Mouse (Mus musculus) hindlimb bud, embryonic 11.5 days (tissue): Measurements from ENCODE around the gene Arl6.

Experiments used
- DNase-seq: peaks from one replicate; pipeline ENCODE4 v3.0.0-alpha.2; 2012; ENCODE audit warnings: low read depth, low spot score; ENCODE audit errors: extremely low spot score

The Arl6 gene

DNA sequence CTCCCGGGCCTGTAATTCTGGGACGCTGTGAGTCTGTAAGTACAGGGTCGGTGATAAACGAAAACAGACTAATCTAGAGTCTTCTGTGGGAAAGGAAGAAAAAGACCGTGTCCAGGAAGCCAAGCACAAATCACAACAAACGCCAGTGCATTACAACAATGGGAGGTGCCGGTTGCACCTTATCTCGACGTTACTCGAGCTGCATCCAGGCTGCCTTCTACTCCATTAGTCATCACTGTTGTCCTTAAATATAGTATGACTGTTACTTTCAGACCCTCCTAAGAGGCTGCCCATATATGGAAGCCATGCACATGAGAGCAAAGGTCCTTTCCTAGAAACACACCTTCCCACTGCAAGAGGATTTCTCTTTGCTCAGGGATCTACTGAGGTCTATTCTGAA, 51.4 kb downstream of the Arl6 start:
- DNase-seq, result no peak

GRCm38 (mm10) chr16:59586911-59587310, 52.3 kb downstream of the Arl6 start:
- no peak for DNase-seq

GRCm38 (mm10) chr16:59586276-59586675, 52.9 kb downstream of the Arl6 start:
- no peak for DNase-seq

DNA sequence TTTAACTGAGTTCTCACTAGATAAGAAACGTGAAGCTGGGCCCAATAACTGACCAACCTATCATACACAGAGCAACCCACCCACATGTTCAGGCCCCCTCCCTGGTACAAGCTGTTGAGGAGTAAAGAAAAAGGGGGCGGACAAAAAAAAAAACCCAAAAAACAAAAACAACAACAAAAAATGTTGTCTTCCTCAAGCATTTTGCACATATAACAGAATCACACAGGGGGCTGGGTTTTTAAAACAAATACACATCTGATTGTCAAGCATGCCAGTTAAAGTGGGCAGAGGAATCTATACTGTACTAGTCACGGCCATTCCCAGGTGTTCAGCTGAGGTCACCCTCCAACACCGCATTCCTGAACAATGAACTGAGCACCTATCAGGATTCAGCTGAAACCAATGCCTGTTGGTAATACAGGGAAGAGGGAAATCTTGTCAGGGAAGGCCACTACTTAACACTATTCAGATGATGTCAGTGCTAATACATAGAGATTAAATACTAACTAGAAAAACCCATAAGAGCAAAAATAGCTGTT, 53.4 kb downstream of the Arl6 start:
- no peak for DNase-seq

- DNase-seq, result no peak
Measured at GRCm38 (mm10) chr16:59583515-59583914, 55.7 kb downstream of the Arl6 start.

- DNase-seq, result no peak
Measured at GRCm38 (mm10) chr16:59579237-59579636, 60.0 kb downstream of the Arl6 start.

DNA sequence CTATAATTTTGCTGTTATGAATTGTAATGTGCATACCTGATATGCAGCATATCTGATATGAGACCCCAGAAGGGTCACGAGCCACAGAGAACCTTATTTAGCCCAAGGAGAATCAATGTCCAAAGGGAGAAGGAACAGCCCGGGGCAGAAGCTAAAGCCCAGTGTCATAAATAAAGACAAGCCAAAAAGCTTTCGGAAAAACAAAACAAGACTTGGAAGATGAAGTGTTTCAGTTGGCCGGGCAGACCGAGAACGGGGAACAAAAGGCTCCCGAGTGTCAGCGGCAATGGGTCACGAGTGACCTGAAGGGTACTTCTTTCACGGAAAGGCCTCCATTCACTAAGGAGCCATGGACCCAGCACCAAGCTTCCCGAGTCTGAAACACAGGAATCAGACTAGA, 65.2 kb downstream of the Arl6 start:
- no peak for DNase-seq

DNA sequence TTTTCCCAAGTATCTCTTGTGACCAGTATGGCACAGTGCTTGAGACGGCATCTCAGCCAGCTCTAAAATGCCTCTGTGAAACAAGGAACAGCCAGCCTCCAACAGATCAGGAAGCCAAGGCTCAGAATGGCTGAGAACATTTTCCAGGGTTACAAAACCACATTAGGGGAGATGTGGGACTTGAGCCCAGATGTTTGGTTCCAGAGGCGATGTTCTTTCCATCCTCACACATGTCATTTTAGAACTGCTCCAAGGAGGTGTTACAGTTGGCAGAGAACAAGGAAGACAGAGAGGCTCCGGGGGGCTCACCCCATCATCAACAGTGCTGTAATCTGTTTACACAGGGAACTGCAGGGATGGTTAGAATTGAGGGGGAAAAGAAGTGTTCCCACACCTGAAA, 66.5 kb downstream of the Arl6 start:
- no peak for DNase-seq

DNA sequence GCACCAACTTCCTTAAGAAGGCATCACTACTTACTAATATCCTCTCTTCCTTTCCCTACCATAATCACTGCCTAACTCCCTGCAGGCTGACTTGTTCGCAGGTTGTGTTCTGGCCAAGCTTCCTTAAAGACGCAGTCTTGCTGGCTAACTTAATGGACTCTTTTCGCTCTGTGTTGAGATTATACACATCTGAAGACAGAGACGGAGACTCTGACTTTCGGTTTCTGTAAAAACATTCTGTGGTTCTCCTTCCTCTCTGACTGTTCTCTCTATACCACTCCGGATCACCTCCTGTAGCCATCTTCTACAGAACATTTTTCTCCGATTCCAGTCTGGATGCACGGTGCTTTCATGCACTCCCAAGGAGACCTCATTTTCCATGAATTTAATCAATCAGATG, 68.4 kb downstream of the Arl6 start:
- no peak for DNase-seq

GRCm38 (mm10) chr16:59569837-59570236, 69.4 kb downstream of the Arl6 start:
- DNase-seq, result no peak

DNA sequence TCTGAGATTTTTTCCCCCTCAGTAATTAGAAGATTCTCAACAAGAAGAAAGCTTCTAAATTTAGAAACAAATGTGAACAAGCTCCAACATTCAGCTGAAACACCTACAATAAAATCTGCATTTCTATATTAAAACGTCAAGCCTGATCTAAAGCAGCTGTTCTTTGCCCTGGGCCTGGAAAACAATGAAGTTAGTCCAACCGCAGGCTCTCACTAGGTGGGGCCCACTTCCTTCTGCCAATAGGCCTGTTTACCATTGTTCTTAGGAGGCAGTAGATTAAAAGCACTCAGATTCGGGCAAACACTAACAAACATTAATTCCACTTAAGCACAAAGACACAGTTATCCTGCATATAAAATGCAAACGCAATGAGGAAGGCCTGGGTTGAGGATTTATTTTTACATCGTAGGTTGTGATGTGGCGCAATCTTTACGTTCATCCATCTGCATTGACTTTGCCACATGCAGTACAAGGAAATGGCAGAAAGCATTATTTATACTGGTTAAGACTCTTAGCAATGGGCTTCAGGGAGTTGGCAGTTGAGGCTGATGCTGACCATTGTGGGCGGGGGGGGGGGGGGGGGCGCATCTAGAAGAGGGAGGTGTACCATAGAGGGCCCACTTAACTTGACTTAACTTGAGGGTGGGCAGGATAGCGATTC, 71.3 kb downstream of the Arl6 start:
- DNase-seq, result no peak

- no peak for DNase-seq
Measured at GRCm38 (mm10) chr16:59566437-59566836, 72.8 kb downstream of the Arl6 start.

GRCm38 (mm10) chr16:59565631-59566030, 73.6 kb downstream of the Arl6 start:
- no peak for DNase-seq

DNA sequence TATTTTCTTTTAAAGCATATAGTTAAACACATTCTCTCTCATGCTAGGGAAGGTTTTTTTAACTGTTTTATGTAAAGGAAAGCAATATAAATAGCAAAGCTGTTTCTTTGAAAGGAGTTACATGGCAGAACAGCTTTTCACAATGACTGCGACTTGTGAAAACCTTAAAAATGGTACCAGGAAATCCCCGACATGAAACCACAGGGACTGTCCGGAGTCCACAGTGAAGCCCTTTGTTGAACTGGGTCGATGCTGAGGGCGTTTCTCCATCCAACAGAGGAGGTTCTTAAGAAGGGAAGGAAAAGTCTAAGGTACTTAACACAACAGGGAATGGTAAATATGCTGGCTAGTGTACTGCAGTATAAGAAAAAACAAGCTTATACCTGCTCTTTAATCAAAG, 75.2 kb downstream of the Arl6 start:
- no peak for DNase-seq
